Mouse (Mus musculus) adrenal gland, adult 18-20 months (tissue): Measurements from ENCODE around the gene Ccdc85c. TPM values are rescaled to one million over a fixed set of nuclear protein-coding genes. Genes with fewer than 3 reads are reported as not detected.
A peak's percentile ranks its signal among the peaks of the same experiment; 100 is the strongest.

ENCODE experiments used
- DNase-seq, 2 experiments: peaks; one replicate each; pipeline ENCODE4 v3.0.0; 2021 to 2022; ENCODE audit warnings: low spot score in 2 of 2
- total RNA-seq, 2 experiments: library from RNA; stranded (reverse); gene quantifications; 1 replicate in 1 of 2; 2 replicates in 1 of 2; pipeline ENCODE4 v1.2.3; 2021

The Ccdc85c gene
- total RNA-seq, 2 experiments from 2014 or later = 21.3 to 22.9 TPM

GRCm38 (mm10) chr12:108219825-108220616 is 55.2 kb downstream of the Ccdc85c start:
- no peak for DNase-seq

DNA sequence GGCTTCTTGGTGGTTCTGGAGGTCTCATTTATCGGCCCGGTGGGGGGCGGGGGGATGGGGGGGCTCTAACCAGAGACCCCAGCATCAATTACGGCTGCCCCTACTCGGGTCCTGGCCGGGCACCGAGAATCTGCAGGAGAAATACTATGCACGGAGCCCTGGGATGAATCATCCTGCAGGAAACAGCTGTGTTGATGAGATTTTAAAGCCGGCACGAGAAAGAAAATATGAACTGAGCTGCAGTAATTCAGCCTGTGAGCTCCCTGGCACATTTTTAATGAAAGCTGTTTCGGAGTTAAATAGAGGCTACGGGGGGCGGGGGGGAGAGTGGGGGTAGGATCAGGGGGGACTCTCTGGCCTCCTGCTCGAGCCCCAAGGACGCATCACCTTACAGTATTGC is 56.1 kb downstream of the Ccdc85c start:
- DNase-seq = no peak

GRCm38 (mm10) chr12:108217572-108217971 is 57.7 kb downstream of the Ccdc85c start:
- peak; percentile 59 to 68 for DNase-seq

GRCm38 (mm10) chr12:108216611-108217370 is 58.4 kb downstream of the Ccdc85c start:
- no peak for DNase-seq

DNA sequence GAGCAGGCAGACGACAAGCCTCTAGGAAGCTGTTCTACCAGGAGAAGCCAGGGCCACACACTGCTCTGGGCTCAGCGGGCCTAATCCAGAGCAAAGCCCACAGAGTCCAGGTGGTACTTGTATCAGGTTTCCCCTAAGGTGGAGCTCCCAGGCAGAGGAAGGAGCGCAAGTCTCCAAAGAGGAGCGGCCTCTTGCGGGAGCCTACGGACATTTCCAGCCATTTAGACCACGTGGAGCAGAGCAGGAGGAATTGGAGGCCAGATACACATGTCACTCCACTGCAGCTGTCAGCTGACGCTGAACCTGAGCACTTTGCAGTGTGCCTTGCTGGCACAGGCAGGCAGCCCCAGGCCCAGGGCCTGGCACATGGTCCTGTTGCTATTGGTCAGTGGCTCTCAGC is 60.1 kb downstream of the Ccdc85c start:
- DNase-seq = no peak

- no peak for DNase-seq
Measured at GRCm38 (mm10) chr12:108213090-108214041, 61.9 kb downstream of the Ccdc85c start.

GRCm38 (mm10) chr12:108212476-108212875 is 62.7 kb downstream of the Ccdc85c start:
- DNase-seq = no peak

GRCm38 (mm10) chr12:108212071-108212470 is 63.2 kb downstream of the Ccdc85c start:
- DNase-seq = no peak

DNA sequence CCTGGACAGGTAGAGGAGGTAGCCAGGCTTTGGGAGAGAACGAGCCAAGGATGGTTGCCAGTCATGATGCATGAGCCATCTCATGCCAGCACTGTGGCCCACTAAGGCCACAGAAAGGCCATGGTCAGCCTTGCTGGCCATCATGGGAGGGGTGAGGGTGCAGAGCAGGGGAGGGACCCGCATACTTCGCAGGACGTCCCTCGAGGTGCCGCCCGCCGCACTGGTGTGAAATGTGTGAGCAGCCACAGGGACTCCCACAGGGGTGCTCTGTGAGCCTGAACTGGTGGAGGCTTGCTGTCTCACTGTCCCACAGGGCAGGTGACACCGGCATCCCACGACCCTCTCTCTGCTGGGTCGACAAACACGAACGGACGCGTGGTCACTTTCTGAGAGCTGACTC is 64.6 kb downstream of the Ccdc85c start:
- no peak for DNase-seq

DNA sequence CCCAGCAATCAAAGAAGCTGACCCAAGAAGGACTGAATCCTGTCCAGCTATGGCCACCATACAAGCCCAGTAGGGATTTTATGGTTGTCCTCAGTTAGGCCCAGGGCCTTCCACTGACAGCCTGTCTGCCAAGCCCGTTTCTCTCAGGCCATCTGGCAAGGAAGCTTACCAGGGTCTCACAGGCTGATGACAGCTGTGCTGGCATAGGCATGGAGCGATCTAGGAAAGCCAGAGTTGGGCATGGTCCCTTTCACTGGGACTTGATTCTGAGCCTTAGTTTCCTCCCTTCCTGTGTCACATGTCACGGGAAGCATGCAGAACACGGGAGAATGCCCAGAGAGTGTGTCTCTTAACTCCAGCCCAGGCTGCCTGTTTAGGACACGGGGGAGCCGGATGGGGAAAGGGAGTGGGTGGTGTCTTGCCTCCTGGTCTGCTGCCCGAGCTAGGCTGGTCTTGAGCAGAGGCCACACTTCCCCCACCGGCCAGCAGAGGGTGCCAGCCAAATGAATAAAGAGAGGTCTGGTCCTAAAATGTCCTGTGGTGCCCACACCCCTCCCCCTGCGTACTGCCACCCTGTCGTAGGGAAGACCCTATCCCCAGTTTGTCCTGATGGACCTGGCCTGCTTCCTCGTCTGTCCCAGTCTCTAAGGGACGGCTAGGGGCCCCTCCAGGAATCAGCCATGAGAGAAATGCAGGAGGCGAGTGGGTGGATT is 66.3 kb downstream of the Ccdc85c start:
- DNase-seq = peak; percentile 67 to 73

DNA sequence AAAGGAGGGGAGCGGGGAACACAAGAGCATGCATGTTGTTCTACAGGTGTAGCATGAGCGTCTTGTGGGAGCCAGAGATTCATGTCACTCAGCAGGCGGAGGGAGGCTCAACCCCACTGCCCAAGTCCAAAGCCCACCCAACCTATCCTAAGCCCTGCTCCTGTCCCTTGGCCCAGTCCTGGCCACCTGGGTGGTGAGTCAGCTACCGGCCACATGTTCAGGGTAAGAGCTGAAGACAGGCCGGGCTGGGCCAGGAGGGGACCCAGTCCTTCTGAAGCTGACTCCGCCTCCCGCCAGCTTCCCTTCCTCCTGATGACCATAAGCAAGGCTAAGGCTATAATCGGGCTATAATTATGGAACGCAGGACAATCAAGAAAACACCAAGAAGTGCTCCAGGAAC is 67.0 kb downstream of the Ccdc85c start:
- DNase-seq = no peak

DNA sequence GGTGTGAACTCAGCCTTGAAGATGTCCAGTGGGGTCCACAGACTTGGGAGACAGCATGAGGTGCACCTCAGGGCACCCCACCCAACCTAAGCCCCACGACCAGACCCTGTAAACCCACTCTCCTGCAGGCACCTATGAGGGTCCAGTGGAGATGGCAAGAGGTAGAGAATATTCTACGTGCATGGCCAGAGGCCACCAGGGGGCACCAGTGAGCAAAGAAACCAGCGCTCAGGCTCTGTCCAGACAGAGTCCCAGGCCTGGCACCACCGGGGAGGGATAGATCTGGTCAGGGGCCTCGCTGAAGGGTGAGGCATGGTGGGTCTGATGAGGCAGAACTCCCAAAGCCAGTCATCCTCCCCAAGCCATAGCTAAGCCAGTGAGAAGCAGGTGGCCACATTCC is 68.6 kb downstream of the Ccdc85c start:
- DNase-seq = peak; percentile 80 to 86

DNA sequence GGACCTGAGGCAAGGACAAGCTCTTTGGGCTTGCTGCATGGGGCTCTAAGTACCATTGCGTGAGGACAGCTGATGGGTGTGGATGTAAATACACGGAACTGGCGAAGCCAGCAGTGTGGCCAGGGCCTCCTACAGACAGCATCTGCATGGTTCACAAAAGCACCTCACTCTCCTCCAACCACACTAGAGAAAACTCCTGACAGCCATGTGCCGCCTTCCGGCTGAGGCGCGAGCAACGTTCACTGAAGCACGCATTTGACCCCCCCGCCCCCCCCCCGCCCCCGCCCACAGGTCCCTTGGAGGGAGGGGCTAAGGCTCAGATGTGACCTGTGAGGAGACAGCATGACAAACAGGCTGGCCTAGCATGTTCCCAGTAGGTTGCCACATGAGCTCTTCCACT is 70.2 kb downstream of the Ccdc85c start:
- DNase-seq = no peak

GRCm38 (mm10) chr12:108203895-108204294 is 71.3 kb downstream of the Ccdc85c start:
- DNase-seq = no peak

GRCm38 (mm10) chr12:108200094-108200493 is 75.1 kb downstream of the Ccdc85c start:
- DNase-seq = no peak

GRCm38 (mm10) chr12:108198447-108198846 is 76.8 kb downstream of the Ccdc85c start:
- no peak for DNase-seq

DNA sequence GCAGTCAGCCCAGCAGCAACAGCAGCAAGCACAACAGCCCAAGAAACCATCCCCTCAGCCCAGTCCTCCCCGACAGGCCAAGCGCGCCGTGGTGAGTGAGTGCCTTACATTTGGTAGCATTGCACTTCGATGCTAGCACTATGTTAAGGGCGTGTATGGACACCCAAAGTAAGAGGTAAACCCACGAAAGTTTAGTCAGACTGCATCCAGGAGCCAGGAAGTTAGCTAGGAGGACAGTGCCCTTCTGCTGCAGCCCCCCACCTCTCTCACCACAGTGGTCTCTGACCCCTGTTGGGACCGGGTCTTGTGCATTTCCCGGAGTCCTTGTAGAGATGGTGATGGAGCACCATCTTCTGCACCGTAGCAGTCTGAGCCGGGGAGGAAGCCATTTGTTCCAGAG is 79.5 kb downstream of the Ccdc85c start:
- DNase-seq = no peak

DNA sequence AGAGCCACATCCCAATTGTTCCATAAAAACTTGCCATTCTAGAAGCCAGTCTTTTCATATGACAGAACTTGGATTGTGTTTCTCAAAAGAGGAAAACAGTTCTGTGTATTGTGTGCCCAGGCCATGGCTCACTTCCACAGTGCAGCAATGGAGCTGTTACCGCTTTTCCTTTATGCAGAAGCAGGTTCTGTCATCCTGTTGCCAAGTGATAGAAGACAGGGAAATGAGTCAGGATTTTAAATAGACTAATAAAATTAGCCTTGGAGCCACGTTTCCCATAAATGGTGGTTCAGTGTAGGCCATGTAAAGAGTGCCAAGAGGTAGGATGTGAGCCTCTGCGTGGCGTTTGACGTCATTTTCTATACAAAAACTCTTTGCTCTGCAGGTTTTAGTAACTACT is 81.3 kb downstream of the Ccdc85c start:
- DNase-seq = no peak

DNA sequence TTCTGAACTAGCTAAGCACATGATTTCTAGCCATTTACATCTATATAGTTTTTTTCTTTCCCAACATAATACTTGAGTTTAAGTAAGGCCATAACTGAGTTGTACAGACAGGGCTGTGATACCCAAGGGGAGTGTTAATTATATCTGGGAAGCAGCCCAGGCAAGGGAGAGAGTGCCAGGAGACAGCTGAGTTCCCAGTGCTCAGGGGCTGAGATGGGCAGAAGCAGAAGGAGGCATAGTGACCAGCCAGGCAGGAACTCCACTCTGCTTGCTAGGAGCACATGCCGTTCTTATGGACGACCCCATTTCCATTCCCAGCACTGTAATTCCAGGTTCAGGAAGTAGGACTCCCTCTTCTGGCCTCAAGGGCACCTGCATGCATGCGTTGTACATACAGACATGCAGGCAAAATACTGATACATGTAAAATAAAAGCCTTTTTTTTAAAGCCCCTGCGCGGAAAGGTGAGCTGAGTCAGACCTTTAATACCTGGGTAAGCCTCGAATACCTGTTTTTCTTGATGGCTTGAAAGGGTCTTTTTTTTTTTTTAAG is 87.6 kb downstream of the Ccdc85c start:
- DNase-seq = no peak

- DNase-seq = no peak
Measured at GRCm38 (mm10) chr12:108181716-108182115, 93.5 kb downstream of the Ccdc85c start.
